Mouse (Mus musculus) hindbrain, postnatal 0 days (tissue): Measurements from ENCODE around the gene Nfic. TPM values are rescaled to one million over a fixed set of nuclear protein-coding genes. Genes with fewer than 3 reads are reported as not detected.

ENCODE experiments used
- ATAC-seq: fragments of 200-750 bp; cut with Nextera tagmentation; 2 replicates; pipeline ENCODE4 v1.8.0; 2017; ENCODE audit warnings: mild to moderate bottlenecking, moderate TSS enrichment, moderate library complexity
- DNase-seq: peaks from one replicate; pipeline ENCODE4 v3.0.0-alpha.2; 2015; ENCODE audit warnings: low spot score
- H3K27ac ChIP-seq: fragments of 300-500 bp; sonication (generic); 2 replicates; pipeline ENCODE4 v1.5.1; 2014; ENCODE audit warnings: mild to moderate bottlenecking
- H3K27me3 ChIP-seq: fragments of 300-500 bp; sonication (generic); 2 replicates; pipeline ENCODE4 v1.6.1; 2014; ENCODE audit warnings: low read length, mixed read lengths; ENCODE audit not compliant: insufficient read depth
- H3K36me3 ChIP-seq: fragments of 300-500 bp; sonication (generic); 2 replicates; pipeline ENCODE4 v1.6.1; 2014; ENCODE audit warnings: low read length, mixed read lengths; ENCODE audit not compliant: insufficient read depth
- H3K4me1 ChIP-seq: fragments of 300-500 bp; sonication (generic); 2 replicates; pipeline ENCODE4 v1.6.1; 2014; ENCODE audit warnings: antibody characterized with exemption, low read length, mixed read lengths; ENCODE audit not compliant: insufficient read depth
- H3K4me2 ChIP-seq: fragments of 300-500 bp; sonication (generic); 2 replicates; pipeline ENCODE4 v1.6.1; 2014; ENCODE audit warnings: low read depth, mild to moderate bottlenecking, low read length, moderate library complexity, mixed read lengths
- H3K4me3 ChIP-seq: fragments of 300-500 bp; sonication (generic); 2 replicates; pipeline ENCODE4 v1.5.1; 2014; ENCODE audit warnings: low read length
- H3K9ac ChIP-seq: fragments of 300-500 bp; sonication (generic); replicated peaks from 2 replicates; pipeline ENCODE4 v1.6.1; 2014; ENCODE audit warnings: mild to moderate bottlenecking, low read length, moderate library complexity, mixed read lengths
- H3K9me3 ChIP-seq: fragments of 300-500 bp; sonication (generic); 2 replicates; pipeline ENCODE4 v1.6.1; 2016; ENCODE audit warnings: low read length, mixed read lengths
- CTCF ChIP-seq: IDR thresholded peaks from 2 replicates; pipeline ENCODE4 v1.5.1; 2016; ENCODE audit warnings: antibody characterized with exemption, control low read depth, low read depth
- WGBS: fragments of 180-500 bp; shearing (Covaris S2); extraction: QIAGEN DNeasy Blood & Tissue Kit; methylation state at CpG from one replicate; pipeline ENCODE4 v1.1.7; 2014; 5-methylcytosine and 5-hydroxymethylcytosine counted together
- polyA plus RNA-seq: library from polyadenylated mRNA; unstranded; fragments of >200 nt; fragmentation: Nextera tagmentation; extraction: Ambion mirVana; gene quantifications from 2 replicates; pipeline ENCODE4 v1.2.1, GENCODE M21; 2015
- total RNA-seq: library from RNA; depleted of rRNA; stranded (reverse); fragments of >200 nt; gene quantifications from 2 replicates; pipeline ENCODE4 v1.2.3, GENCODE M21; 2014

The Nfic gene
- total and polyA plus RNA-seq, 2 experiments from 2014 or later: 26.5 to 33.8 TPM

DNA sequence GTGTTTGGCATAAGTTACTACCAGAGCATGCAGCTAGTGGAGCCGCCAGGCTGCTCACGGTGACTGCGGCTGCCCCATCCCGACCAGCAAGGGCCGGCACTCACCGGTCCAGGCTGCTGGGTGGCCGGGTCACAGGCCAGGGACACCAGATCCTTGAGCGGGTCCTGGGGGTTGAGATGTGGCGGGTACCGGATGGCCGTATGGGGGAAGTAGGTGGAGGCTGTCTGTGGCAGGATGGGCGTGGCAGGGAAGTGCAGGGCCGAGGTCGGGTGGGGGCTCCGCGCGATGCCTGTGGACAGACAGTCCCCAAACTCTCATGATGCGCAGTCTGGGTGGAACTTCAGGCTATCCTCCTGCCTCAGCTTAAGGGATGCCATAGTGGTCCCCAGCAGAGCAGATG is 50.7 kb downstream of the Nfic start:
- no peak for TF ChIP-seq CTCF
- WGBS: 75% methylated on average over 18 of the region's 18 CpGs
- ATAC-seq (no peak), DNase-seq (no peak)
- Histone ChIP-seq H3K27ac (no peak overlapping the region), H3K4me2 (no peak overlapping the region), H3K36me3 (peaks cover 30% of the 10 kb centered on the region), H3K27me3 (no peaks in the 10 kb centered on the region), H3K4me3 (no peak overlapping the region), H3K4me1 (peaks cover 31% of the 10 kb centered on the region), H3K9ac (no peak overlapping the region), H3K9me3 (no peaks in the 10 kb centered on the region)

DNA sequence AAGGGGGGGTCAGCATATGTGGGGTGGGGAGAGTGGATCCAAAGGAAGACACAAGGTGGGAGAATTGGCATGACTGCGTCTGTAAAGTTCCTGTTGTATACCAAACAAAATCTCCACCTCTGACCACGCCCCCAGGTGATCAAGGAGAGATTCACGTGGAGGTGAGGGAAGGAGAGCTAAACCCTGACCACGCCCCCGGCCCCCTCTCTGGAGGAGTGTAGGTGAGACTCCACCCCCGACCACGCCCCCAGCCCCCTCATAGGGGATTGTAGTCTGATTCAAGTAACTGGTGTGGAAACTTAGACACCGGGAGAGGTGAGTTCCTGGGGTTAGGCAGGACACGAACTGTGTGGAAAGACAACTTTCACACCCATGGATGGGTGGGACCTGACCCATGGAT is 51.4 kb downstream of the Nfic start:
- Histone ChIP-seq H3K9me3 (no peaks in the 10 kb centered on the region), H3K27me3 (no peaks in the 10 kb centered on the region), H3K4me1 (peaks cover 31% of the 10 kb centered on the region), H3K4me2 (no peak overlapping the region), H3K27ac (no peak overlapping the region), H3K36me3 (peaks cover 35% of the 10 kb centered on the region), H3K9ac (no peak overlapping the region), H3K4me3 (no peak overlapping the region)
- no peak for ATAC-seq
- WGBS: 37% methylated on average over 9 of the region's 9 CpGs
- no peak for DNase-seq
- TF ChIP-seq CTCF: no peak

DNA sequence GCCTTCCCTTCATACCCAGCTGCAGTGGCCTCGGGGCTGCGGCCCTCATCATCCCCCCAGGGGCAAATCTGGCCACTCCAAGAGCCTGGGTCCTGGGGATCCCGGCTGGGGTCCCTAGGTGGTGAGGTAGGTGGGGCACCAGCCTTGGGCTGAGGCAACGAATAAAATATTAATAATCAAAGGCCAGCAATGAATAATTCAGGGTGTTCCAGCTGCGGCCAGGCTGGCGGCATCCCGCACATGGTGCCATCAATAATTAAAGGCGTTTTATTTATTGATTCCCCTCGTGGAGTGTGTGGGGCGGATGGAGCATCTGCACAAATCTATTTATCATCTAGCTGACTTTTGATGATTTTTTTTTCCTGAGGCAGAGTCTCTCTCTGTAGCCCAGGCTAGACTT is 51.9 kb downstream of the Nfic start:
- Histone ChIP-seq H3K4me3 (no peak overlapping the region), H3K4me2 (no peak overlapping the region), H3K36me3 (peaks cover 35% of the 10 kb centered on the region), H3K9ac (no peak overlapping the region), H3K4me1 (peaks cover 31% of the 10 kb centered on the region), H3K9me3 (no peaks in the 10 kb centered on the region), H3K27me3 (no peaks in the 10 kb centered on the region), H3K27ac (no peak overlapping the region)
- DNase-seq (no peak), ATAC-seq (no peak)
- no peak for TF ChIP-seq CTCF
- WGBS: 50% methylated on average over 10 of the region's 10 CpGs

DNA sequence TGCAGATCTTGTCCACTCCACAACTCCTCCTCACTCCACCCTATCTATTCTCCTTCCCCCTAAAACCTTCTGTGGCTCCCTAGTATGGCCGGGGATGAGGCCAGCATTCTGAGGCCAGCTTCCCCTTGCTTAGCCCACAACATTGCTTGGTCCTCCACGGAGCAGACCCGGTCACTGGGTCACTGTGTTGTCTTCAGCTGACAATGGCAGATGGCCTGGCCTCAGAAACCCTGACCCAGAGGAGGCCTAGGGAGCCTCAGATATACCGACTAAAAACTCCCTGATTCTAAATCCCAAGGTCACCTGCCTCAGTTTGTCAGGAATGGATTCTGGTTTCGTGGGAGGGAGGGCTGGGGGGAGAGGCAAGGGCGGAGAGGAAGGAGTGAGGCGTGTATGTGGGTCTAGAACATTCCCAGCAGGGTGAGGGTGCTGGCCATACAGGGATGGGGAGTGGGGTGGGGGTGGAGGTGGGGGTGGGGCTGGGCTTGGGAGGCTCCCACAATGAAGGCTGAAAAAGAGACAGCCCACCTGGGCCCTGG is 53.1 kb downstream of the Nfic start:
- Histone ChIP-seq H3K4me2 (peak overlapping the region; percentile 7; the same call in 1 of the 2 replicates), H3K27ac (peak overlapping the region; percentile 74), H3K27me3 (no peaks in the 10 kb centered on the region), H3K4me3 (no peak overlapping the region), H3K9me3 (no peaks in the 10 kb centered on the region), H3K9ac (0 out of 2 replicates have a peak overlapping the region, but pooled peaks have one; percentile 21), H3K4me1 (peaks cover 25% of the 10 kb centered on the region), H3K36me3 (peaks cover 29% of the 10 kb centered on the region; the same call in 1 of the 2 replicates)
- WGBS: 16% methylated on average over 7 of the region's 7 CpGs
- TF ChIP-seq CTCF: no peak
- no peak for ATAC-seq
- DNase-seq: no peak

DNA sequence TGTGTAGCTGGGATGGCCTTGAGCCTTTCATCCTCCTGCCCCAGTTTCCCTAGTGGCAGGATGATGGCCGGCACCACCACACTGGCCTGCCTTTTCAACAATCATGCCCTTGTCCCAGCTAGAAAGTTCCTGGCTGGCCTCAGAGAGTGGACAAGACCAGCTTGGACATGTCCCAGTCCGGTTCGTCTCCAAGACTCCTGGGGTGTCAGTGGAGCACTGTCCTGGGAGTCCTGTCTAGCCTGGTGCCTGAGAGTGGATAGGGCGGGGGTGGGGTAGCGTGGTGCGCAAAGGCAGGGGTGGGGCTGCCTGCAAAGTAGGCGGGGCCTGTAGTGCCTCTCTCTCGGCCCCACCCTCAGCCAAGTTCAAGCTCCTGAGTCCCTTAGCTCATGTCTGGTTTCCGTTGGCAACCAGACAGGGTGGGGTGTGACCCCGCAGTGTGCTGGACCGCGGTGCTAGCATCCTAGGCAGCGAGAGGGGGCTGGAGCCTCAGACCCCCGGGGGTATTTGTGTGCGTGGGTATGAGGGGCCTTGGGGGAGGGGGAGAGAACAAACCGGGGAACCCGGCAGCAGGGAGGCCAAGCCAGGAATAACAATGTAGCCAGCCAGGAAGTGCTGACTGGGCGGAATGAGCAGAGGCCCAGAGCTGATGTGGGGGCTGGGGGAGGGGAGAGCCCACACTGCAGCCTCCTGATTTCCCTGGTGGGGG is 53.8 kb downstream of the Nfic start:
- Histone ChIP-seq H3K4me3 (no peak overlapping the region), H3K36me3 (peaks cover 29% of the 10 kb centered on the region; the same call in 1 of the 2 replicates), H3K4me1 (peaks cover 18% of the 10 kb centered on the region), H3K27ac (peak overlapping the region; percentile 74), H3K9ac (0 out of 2 replicates have a peak overlapping the region, but pooled peaks have one; percentile 21), H3K9me3 (no peaks in the 10 kb centered on the region), H3K4me2 (peak overlapping the region; percentile 7; the same call in 1 of the 2 replicates), H3K27me3 (no peaks in the 10 kb centered on the region)
- DNase-seq (peak; percentile 65), ATAC-seq (peak; percentile 61)
- 11% methylated on average over 18 of the region's 18 CpGs for WGBS
- no peak for TF ChIP-seq CTCF

DNA sequence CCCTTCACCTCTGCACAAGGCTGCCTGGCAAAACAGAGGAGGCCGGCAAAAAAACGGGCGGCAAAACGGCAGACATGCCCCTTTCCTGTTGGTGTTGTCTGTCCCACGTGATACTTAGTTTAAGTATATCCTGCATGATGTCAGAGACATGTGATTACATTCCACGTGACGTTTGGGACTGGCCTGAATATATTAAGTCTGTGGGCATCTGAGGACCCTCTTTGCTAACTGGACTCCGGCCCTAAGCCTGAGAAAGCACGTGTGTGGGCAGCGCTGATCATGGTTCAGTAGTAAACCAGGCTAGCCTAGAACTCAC is 54.3 kb downstream of the Nfic start:
- peak; percentile 46 for DNase-seq
- peak; percentile 8 for ATAC-seq
- 26% methylated on average over 10 of the region's 10 CpGs for WGBS
- Histone ChIP-seq H3K4me3 (no peak overlapping the region), H3K36me3 (peaks cover 29% of the 10 kb centered on the region; the same call in 1 of the 2 replicates), H3K27me3 (no peaks in the 10 kb centered on the region), H3K27ac (peak overlapping the region; percentile 74), H3K9ac (no peak overlapping the region), H3K4me2 (no peak overlapping the region), H3K4me1 (peaks cover 17% of the 10 kb centered on the region; the same call in 1 of the 2 replicates), H3K9me3 (no peaks in the 10 kb centered on the region)
- TF ChIP-seq CTCF: no peak; the same call in 1 of the 2 replicates
